Mouse (Mus musculus) limb, embryonic 14.5 days (tissue): Measurements from ENCODE around the gene Madcam1. TPM values are rescaled to one million over a fixed set of nuclear protein-coding genes. Genes with fewer than 3 reads are reported as not detected.

Source experiments
- ATAC-seq: fragments of 200-750 bp; cut with Nextera tagmentation; 2 replicates; pipeline ENCODE4 v1.8.0; 2017; ENCODE audit warnings: low read depth, moderate number of reproducible peaks, moderate TSS enrichment; ENCODE audit not compliant: low FRiP score
- DNase-seq: peaks from one replicate; pipeline ENCODE4 v3.0.0-alpha.2; 2015; ENCODE audit warnings: low spot score
- H3K27ac ChIP-seq: fragments of 300-500 bp; sonication (generic); replicated peaks from 2 replicates; pipeline ENCODE4 v1.5.1; 2014; ENCODE audit warnings: low read depth, mild to moderate bottlenecking, low read length, moderate library complexity, mixed read lengths
- H3K27me3 ChIP-seq: fragments of 300-500 bp; sonication (generic); 2 replicates; pipeline ENCODE4 v1.6.1; 2014; ENCODE audit warnings: low read length, mixed read lengths; ENCODE audit not compliant: control insufficient read depth, insufficient read depth
- H3K36me3 ChIP-seq: fragments of 300-500 bp; sonication (generic); 2 replicates; pipeline ENCODE4 v1.6.1; 2014; ENCODE audit warnings: mild to moderate bottlenecking, low read length, moderate library complexity, mixed read lengths; ENCODE audit not compliant: control insufficient read depth, insufficient read depth
- H3K4me1 ChIP-seq: fragments of 300-500 bp; sonication (generic); 2 replicates; pipeline ENCODE4 v1.6.1; 2014; ENCODE audit warnings: antibody characterized with exemption, low read length, mixed read lengths; ENCODE audit not compliant: control insufficient read depth, insufficient read depth
- H3K4me2 ChIP-seq: fragments of 300-500 bp; sonication (generic); replicated peaks from 2 replicates; pipeline ENCODE4 v1.6.1; 2014; ENCODE audit warnings: low read depth, mild to moderate bottlenecking, low read length, moderate library complexity; ENCODE audit not compliant: severe bottlenecking
- H3K4me3 ChIP-seq: fragments of 300-500 bp; sonication (generic); replicated peaks from 2 replicates; pipeline ENCODE4 v1.5.1; 2014; ENCODE audit warnings: low read length
- H3K9ac ChIP-seq: fragments of 300-500 bp; sonication (generic); 2 replicates; pipeline ENCODE4 v1.6.1; 2014; ENCODE audit warnings: mild to moderate bottlenecking, low read depth, low read length, moderate library complexity; ENCODE audit not compliant: severe bottlenecking
- H3K9me3 ChIP-seq: fragments of 300-500 bp; sonication (generic); 2 replicates; pipeline ENCODE4 v1.6.1; 2016; ENCODE audit warnings: low read length; ENCODE audit not compliant: control insufficient read depth
- POLR2A ChIP-seq: fragments of 200-500 bp; IDR thresholded peaks from 2 replicates; pipeline ENCODE4 v1.8.0; 2012; ENCODE audit warnings: inconsistent platforms, mild to moderate bottlenecking, moderate library complexity, borderline replicate concordance; ENCODE audit not compliant: insufficient read depth, insufficient read length; ENCODE audit errors: extremely low read depth
- WGBS: fragments of 180-500 bp; shearing (Covaris S2); extraction: QIAGEN DNeasy Blood & Tissue Kit; methylation state at CpG from one replicate; pipeline ENCODE4 v1.1.7; 2014; 5-methylcytosine and 5-hydroxymethylcytosine counted together
- polyA plus RNA-seq, 2 experiments: library from polyadenylated mRNA; depleted of rRNA in 1 of 2; stranded (reverse) in 1 of 2; unstranded in 1 of 2; fragments of >200 nt; fragmentation: Nextera tagmentation in 1 of 2; extraction: Ambion mirVana in 1 of 2; gene quantifications; 2 replicates each; pipeline versions ENCODE4 v1.2.1 to v1.2.3; 2012 to 2014

The Madcam1 gene
- polyA plus RNA-seq, 2 experiments: 5.0 to 8.2 TPM

GRCm38 (mm10) chr10:79704065-79704969, 40.0 kb downstream of the Madcam1 start, which contains the start of gene Bsg:
TSS of gene Bsg (plus strand) at chr10:79704491.
- peak; percentile 90; the same call in 1 of the 2 replicates for TF ChIP-seq POLR2A
- peak within 1 kb of the TSS; percentile 75 for H3K9ac ChIP-seq
- peak within 1 kb of the TSS; percentile 77 for H3K27ac ChIP-seq
- H3K4me2 ChIP-seq: peak within 1 kb of the TSS; percentile 95
- DNase-seq (peak; percentile 99), ATAC-seq (peak; percentile 94)
- peak within 1 kb of the TSS; percentile 84 for H3K4me3 ChIP-seq
- peaks cover 15% of the 10 kb centered on the region for H3K4me1 ChIP-seq
- H3K36me3 ChIP-seq: peaks cover 21% of the 10 kb centered on the region
- H3K9me3 ChIP-seq: no peaks in the 10 kb centered on the region
- no peaks in the 10 kb centered on the region for H3K27me3 ChIP-seq
- under 1% methylated on average over 40 of the region's 65 CpGs for WGBS

GRCm38 (mm10) chr10:79704970-79705360, 40.6 kb downstream of the Madcam1 start:
- Histone ChIP-seq H3K27me3 (no peaks in the 10 kb centered on the region), H3K36me3 (peaks cover 28% of the 10 kb centered on the region), H3K9me3 (no peaks in the 10 kb centered on the region), H3K4me2 (peak overlapping the region; percentile 95), H3K27ac (peak overlapping the region; percentile 77; the same call in 1 of the 2 replicates), H3K4me3 (peak overlapping the region; percentile 84), H3K4me1 (peaks cover 15% of the 10 kb centered on the region), H3K9ac (peak overlapping the region; percentile 75)
- 5% methylated on average over 10 of the region's 10 CpGs for WGBS
- ATAC-seq (no peak), DNase-seq (no peak)
- TF ChIP-seq POLR2A: no peak

GRCm38 (mm10) chr10:79705951-79706350, 41.6 kb downstream of the Madcam1 start:
- no peak for TF ChIP-seq POLR2A
- Histone ChIP-seq H3K4me2 (peak overlapping the region; percentile 95), H3K4me3 (peak overlapping the region; percentile 84; the same call in 1 of the 2 replicates), H3K9ac (peak overlapping the region; percentile 75), H3K4me1 (peaks cover 15% of the 10 kb centered on the region), H3K27me3 (no peaks in the 10 kb centered on the region), H3K36me3 (peaks cover 38% of the 10 kb centered on the region), H3K9me3 (no peaks in the 10 kb centered on the region), H3K27ac (no peak overlapping the region)
- WGBS: 78% methylated on average over 5 of the region's 5 CpGs
- no peak for ATAC-seq
- DNase-seq: no peak

GRCm38 (mm10) chr10:79706406-79707094, 42.2 kb downstream of the Madcam1 start:
- no peak for TF ChIP-seq POLR2A
- peaks cover 15% of the 10 kb centered on the region for H3K4me1 ChIP-seq
- DNase-seq: no peak
- no peaks in the 10 kb centered on the region for H3K27me3 ChIP-seq
- H3K36me3 ChIP-seq: peaks cover 44% of the 10 kb centered on the region
- H3K27ac ChIP-seq: no peak overlapping the region
- no peaks in the 10 kb centered on the region for H3K9me3 ChIP-seq
- ATAC-seq: no peak
- H3K9ac ChIP-seq: peak overlapping the region; percentile 75; the same call in 1 of the 2 replicates
- H3K4me2 ChIP-seq: peak overlapping the region; percentile 95
- WGBS: 78% methylated on average over 5 of the region's 5 CpGs
- no peak overlapping the region; the same call in 1 of the 2 replicates for H3K4me3 ChIP-seq

- no peak for ATAC-seq
- H3K36me3 ChIP-seq: peaks cover 50% of the 10 kb centered on the region
Observed at GRCm38 (mm10) chr10:79707162-79707561, 42.8 kb downstream of the Madcam1 start.

More at GRCm38 (mm10) chr10:79707162-79707561, 42.8 kb downstream of the Madcam1 start:
- 90% methylated on average over 1 of the region's 1 CpGs for WGBS
- TF ChIP-seq POLR2A: no peak
- Histone ChIP-seq H3K9me3 (no peaks in the 10 kb centered on the region), H3K27ac (no peak overlapping the region), H3K4me2 (no peak overlapping the region), H3K4me3 (no peak overlapping the region), H3K9ac (no peak overlapping the region), H3K27me3 (no peaks in the 10 kb centered on the region), H3K4me1 (peaks cover 11% of the 10 kb centered on the region)
- DNase-seq: no peak
